8 mouse cellular contexts compared by ENCODE assay signal in the genomic region with DNA sequence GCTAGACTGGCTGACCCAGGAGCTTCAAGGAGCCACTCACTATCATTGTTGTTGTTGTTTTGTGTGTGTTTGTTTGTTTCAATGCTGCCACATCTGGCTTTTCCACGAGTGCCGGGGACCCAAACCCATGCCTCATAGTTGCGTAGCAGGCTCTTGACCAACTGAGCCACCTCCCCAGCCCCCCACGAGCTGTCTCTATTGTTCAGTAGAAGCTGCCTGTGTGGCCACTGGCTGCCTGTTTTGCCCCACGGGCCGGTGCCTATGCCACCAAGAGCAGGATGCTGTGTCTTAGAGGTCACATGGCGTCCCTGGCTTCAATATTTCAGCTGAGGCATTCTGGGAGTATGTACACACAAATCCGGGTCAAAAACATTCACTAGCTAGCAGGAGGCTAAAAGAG.
DNase-seq lines count a peak whose midpoint lies in the region; ATAC-seq and TF ChIP-seq lines count a peak whose summit lies in the region.

No protein-coding gene starts in this region.

- peak overlapping the region; percentile 81 for H3K27ac ChIP-seq in gastrocnemius, adult 2 months
- H3K27ac ChIP-seq in forebrain, embryonic 13.5 days = peak overlapping the region; percentile 97
- H3K27ac ChIP-seq in intestine, postnatal 0 days (ENCODE audit: low read depth, low read length) = peak overlapping the region; percentile 57
- peak overlapping the region; percentile 88 for H3K27ac ChIP-seq in midbrain, embryonic 15.5 days

- 16% methylated on average over 8 of the region's 8 CpGs for WGBS in forebrain, embryonic 13.5 days
- 52% methylated on average over 8 of the region's 8 CpGs for WGBS in intestine, postnatal 0 days
- 18% methylated on average over 8 of the region's 8 CpGs for WGBS in midbrain, embryonic 15.5 days

- peaks cover 43% of the 10 kb centered on the region for H3K4me1 ChIP-seq in forebrain, embryonic 13.5 days
- no peaks in the 10 kb centered on the region for H3K4me1 ChIP-seq in intestine, postnatal 0 days (replicated peaks; ENCODE audit: control insufficient read depth, insufficient read depth, low read length)
- H3K4me1 ChIP-seq in midbrain, embryonic 15.5 days = peaks cover 31% of the 10 kb centered on the region

- H3K9me3 ChIP-seq in forebrain, embryonic 13.5 days (replicated peaks) = no peaks in the 10 kb centered on the region
- H3K9me3 ChIP-seq in intestine, postnatal 0 days (ENCODE audit: control insufficient read depth) = no peaks in the 10 kb centered on the region
- H3K9me3 ChIP-seq in midbrain, embryonic 15.5 days = no peaks in the 10 kb centered on the region

- intact Hi-C loops in gastrocnemius, adult 2 months (cut with DNase I) = no loop called here
- intact Hi-C loops in gastrocnemius, postnatal 14 days (cut with DNase I; ENCODE audit: low total_unique reads) = no loop called here

- ATAC-seq in forebrain, embryonic 13.5 days = peak; percentile 23
- ATAC-seq in intestine, postnatal 0 days = no peak
- no peak for ATAC-seq in midbrain, embryonic 15.5 days (replicated peaks)

- peak; percentile 34 for DNase-seq in gastrocnemius, adult 2 months
- DNase-seq in gastrocnemius, postnatal 14 days = no peak
- DNase-seq in thymus, postnatal 36 days = no peak
- DNase-seq in layer of hippocampus, postnatal 36 days = no peak
- no peak for DNase-seq in right cerebral cortex, postnatal 36 days (ENCODE audit: low spot score in 2 of 2)

- peak overlapping the region; percentile 58 for H3K9ac ChIP-seq in forebrain, embryonic 13.5 days
- H3K9ac ChIP-seq in intestine, postnatal 0 days (ENCODE audit: low read depth, low read length) = no peak overlapping the region
- H3K9ac ChIP-seq in midbrain, embryonic 15.5 days = no peak overlapping the region

- H3K36me3 ChIP-seq in forebrain, embryonic 13.5 days (ENCODE audit: poor library complexity, severe bottlenecking) = no peaks in the 10 kb centered on the region
- H3K36me3 ChIP-seq in intestine, postnatal 0 days (ENCODE audit: control insufficient read depth, insufficient read depth) = no peaks in the 10 kb centered on the region
- H3K36me3 ChIP-seq in midbrain, embryonic 15.5 days (replicated peaks) = no peaks in the 10 kb centered on the region

- no peaks in the 10 kb centered on the region for H3K27me3 ChIP-seq in forebrain, embryonic 13.5 days
- no peaks in the 10 kb centered on the region for H3K27me3 ChIP-seq in intestine, postnatal 0 days (replicated peaks; ENCODE audit: control insufficient read depth, insufficient read depth, low read length)
- no peaks in the 10 kb centered on the region for H3K27me3 ChIP-seq in midbrain, embryonic 15.5 days (replicated peaks)

- H3K4me3 ChIP-seq in gastrocnemius, adult 2 months = peak overlapping the region; percentile 36
- no peak overlapping the region for H3K4me3 ChIP-seq in forebrain, embryonic 13.5 days
- H3K4me3 ChIP-seq in intestine, postnatal 0 days (ENCODE audit: low read depth, low read length) = no peak overlapping the region
- H3K4me3 ChIP-seq in midbrain, embryonic 15.5 days = no peak overlapping the region

- H3K4me2 ChIP-seq in forebrain, embryonic 13.5 days = peak overlapping the region; percentile 47
- no peak overlapping the region for H3K4me2 ChIP-seq in intestine, postnatal 0 days (replicated peaks; ENCODE audit: low read depth)
- H3K4me2 ChIP-seq in midbrain, embryonic 15.5 days = peak overlapping the region; percentile 44; the same call in 1 of the 2 replicates

- no peak for TF ChIP-seq CTCF in gastrocnemius, adult 2 months (IDR thresholded peaks at IDR 0.05)
- TF ChIP-seq CTCF in intestine, postnatal 0 days (IDR thresholded peaks at IDR 0.05; ENCODE audit: low read depth) = no peak
